Mouse (Mus musculus): ENCODE data around the gene Il20ra. TPM values are rescaled to one million over a fixed set of nuclear protein-coding genes. Genes with fewer than 3 reads are reported as not detected.

Il20ra gene
- polyA plus RNA-seq (2012; rRNA removed) = 0.06 TPM in 1 of 2 replicates, not detected in the other
- 0.10 TPM in 1 of 2 replicates, not detected in the other for polyA plus RNA-seq (2014; fragmentation: Nextera tagmentation; extraction: Ambion mirVana)

- Histone ChIP-seq H3K36me3 (replicated peaks; ENCODE audit: control insufficient read depth, insufficient read depth, low read depth) (no peaks in the 10 kb centered on the region), H3K4me3 (ENCODE audit: insufficient read depth in 1 of 2, low read depth in 2 of 2, low read length in 2 of 2) (peak within 1 kb of the TSS in 1 of 2 experiments; percentile 47; a peak in 2 of 4 replicates), H3K9ac (replicated peaks) (no peak within 1 kb of the TSS; the same call in 1 of the 2 replicates), H3K27ac (no peak within 1 kb of the TSS), H3K4me2 (ENCODE audit: low read depth) (peak within 1 kb of the TSS; percentile 66), H3K4me1 (replicated peaks; ENCODE audit: control insufficient read depth in 2 of 2, insufficient read depth in 2 of 2, low read length in 1 of 2) (peaks cover 0 to 6% of the 10 kb centered on the region in 2 experiments; a peak in 1 of 4 replicates), H3K9me3 (ENCODE audit: control insufficient read depth, low read length) (no peaks in the 10 kb centered on the region), H3K27me3 (ENCODE audit: control insufficient read depth, insufficient read depth, low read length) (no peaks in the 10 kb centered on the region)
- WGBS (ENCODE audit: insufficient replicate concordance) = 2% methylated on average over 29 of the region's 29 CpGs
- DNase-seq (ENCODE audit: low read depth in 3 of 3, low spot score in 3 of 3) (no peak), ATAC-seq (ENCODE audit: insufficient read depth) (no peak)
- no peak for TF ChIP-seq EP300 (IDR thresholded peaks at IDR 0.05; ENCODE audit: low read depth)
- TF ChIP-seq CTCF (IDR thresholded peaks at IDR 0.05; ENCODE audit: low read depth) = peak; percentile 67
Measured at GRCm38 (mm10) chr10:19712421-19712836, at the start of gene Il20ra. TSS of gene Il20ra (plus strand) at chr10:19712570.

GRCm38 (mm10) chr10:19668973-19669372 is 43.4 kb upstream of the Il20ra start:
- no peak for ATAC-seq (ENCODE audit: insufficient read depth)
- no peaks in the 10 kb centered on the region for H3K9me3 ChIP-seq (ENCODE audit: control insufficient read depth, low read length)
- H3K36me3 ChIP-seq (replicated peaks; ENCODE audit: control insufficient read depth, insufficient read depth, low read depth) = no peaks in the 10 kb centered on the region
- 56% methylated on average over 5 of the region's 5 CpGs for WGBS (ENCODE audit: insufficient replicate concordance)
- no peak for TF ChIP-seq EP300 (IDR thresholded peaks at IDR 0.05; ENCODE audit: low read depth)
- no peak for TF ChIP-seq CTCF (IDR thresholded peaks at IDR 0.05; ENCODE audit: low read depth)
- H3K4me1 ChIP-seq (replicated peaks; ENCODE audit: control insufficient read depth in 2 of 2, insufficient read depth in 2 of 2, low read length in 1 of 2) = no peaks in the 10 kb centered on the region
- no peak overlapping the region for H3K4me3 ChIP-seq (ENCODE audit: insufficient read depth in 1 of 2, low read depth in 2 of 2, low read length in 2 of 2)
- no peak overlapping the region for H3K4me2 ChIP-seq (ENCODE audit: low read depth)
- H3K27me3 ChIP-seq (ENCODE audit: control insufficient read depth, insufficient read depth, low read length) = no peaks in the 10 kb centered on the region
- no peak overlapping the region for H3K9ac ChIP-seq (replicated peaks)
- DNase-seq (ENCODE audit: low read depth in 3 of 3, low spot score in 3 of 3) = no peak
- H3K27ac ChIP-seq = no peak overlapping the region

GRCm38 (mm10) chr10:19672015-19672414 is 40.4 kb upstream of the Il20ra start:
- Histone ChIP-seq H3K4me3 (ENCODE audit: insufficient read depth in 1 of 2, low read depth in 2 of 2, low read length in 2 of 2) (no peak overlapping the region), H3K4me2 (ENCODE audit: low read depth) (no peak overlapping the region), H3K9me3 (ENCODE audit: control insufficient read depth, low read length) (no peaks in the 10 kb centered on the region), H3K4me1 (replicated peaks; ENCODE audit: control insufficient read depth in 2 of 2, insufficient read depth in 2 of 2, low read length in 1 of 2) (no peaks in the 10 kb centered on the region), H3K27me3 (ENCODE audit: control insufficient read depth, insufficient read depth, low read length) (no peaks in the 10 kb centered on the region), H3K27ac (no peak overlapping the region), H3K36me3 (replicated peaks; ENCODE audit: control insufficient read depth, insufficient read depth, low read depth) (no peaks in the 10 kb centered on the region), H3K9ac (replicated peaks) (no peak overlapping the region)
- ATAC-seq (ENCODE audit: insufficient read depth) = no peak
- no peak for DNase-seq (ENCODE audit: low read depth in 3 of 3, low spot score in 3 of 3)
- no peak for TF ChIP-seq EP300 (IDR thresholded peaks at IDR 0.05; ENCODE audit: low read depth)
- no peak for TF ChIP-seq CTCF (IDR thresholded peaks at IDR 0.05; ENCODE audit: low read depth)

GRCm38 (mm10) chr10:19673146-19673545 is 39.2 kb upstream of the Il20ra start:
- Histone ChIP-seq H3K4me1 (replicated peaks; ENCODE audit: control insufficient read depth in 2 of 2, insufficient read depth in 2 of 2, low read length in 1 of 2) (no peaks in the 10 kb centered on the region), H3K4me2 (ENCODE audit: low read depth) (no peak overlapping the region)
- 49% methylated on average over 1 of the region's 1 CpGs for WGBS (ENCODE audit: insufficient replicate concordance)

GRCm38 (mm10) chr10:19687686-19688085 is 24.7 kb upstream of the Il20ra start:
- ATAC-seq (ENCODE audit: insufficient read depth) = no peak

More at GRCm38 (mm10) chr10:19673146-19673545, 39.2 kb upstream of the Il20ra start:
- no peak for DNase-seq (ENCODE audit: low read depth in 3 of 3, low spot score in 3 of 3)
- no peak overlapping the region for H3K4me3 ChIP-seq (ENCODE audit: insufficient read depth in 1 of 2, low read depth in 2 of 2, low read length in 2 of 2)
- H3K36me3 ChIP-seq (replicated peaks; ENCODE audit: control insufficient read depth, insufficient read depth, low read depth) = no peaks in the 10 kb centered on the region
- H3K27ac ChIP-seq = no peak overlapping the region
- no peak overlapping the region for H3K9ac ChIP-seq (replicated peaks)
- no peak for ATAC-seq (ENCODE audit: insufficient read depth)
- no peaks in the 10 kb centered on the region for H3K27me3 ChIP-seq (ENCODE audit: control insufficient read depth, insufficient read depth, low read length)
- H3K9me3 ChIP-seq (ENCODE audit: control insufficient read depth, low read length) = no peaks in the 10 kb centered on the region
- TF ChIP-seq CTCF (IDR thresholded peaks at IDR 0.05; ENCODE audit: low read depth) (0 out of 2 replicates have a peak, but pooled peaks have one; percentile 6), EP300 (IDR thresholded peaks at IDR 0.05; ENCODE audit: low read depth) (no peak)

More at GRCm38 (mm10) chr10:19687686-19688085, 24.7 kb upstream of the Il20ra start:
- Histone ChIP-seq H3K27me3 (ENCODE audit: control insufficient read depth, insufficient read depth, low read length) (no peaks in the 10 kb centered on the region), H3K9ac (replicated peaks) (no peak overlapping the region), H3K4me2 (ENCODE audit: low read depth) (no peak overlapping the region), H3K4me3 (ENCODE audit: insufficient read depth in 1 of 2, low read depth in 2 of 2, low read length in 2 of 2) (no peak overlapping the region), H3K9me3 (ENCODE audit: control insufficient read depth, low read length) (no peaks in the 10 kb centered on the region; the same call in 1 of the 2 replicates), H3K36me3 (replicated peaks; ENCODE audit: control insufficient read depth, insufficient read depth, low read depth) (no peaks in the 10 kb centered on the region), H3K4me1 (replicated peaks; ENCODE audit: control insufficient read depth in 2 of 2, insufficient read depth in 2 of 2, low read length in 1 of 2) (peaks cover 0 to 9% of the 10 kb centered on the region in 2 experiments; a peak in 2 of 4 replicates), H3K27ac (no peak overlapping the region)
- 63% methylated on average over 3 of the region's 3 CpGs for WGBS (ENCODE audit: insufficient replicate concordance)
- no peak for DNase-seq (ENCODE audit: low read depth in 3 of 3, low spot score in 3 of 3)
- no peak for TF ChIP-seq EP300 (IDR thresholded peaks at IDR 0.05; ENCODE audit: low read depth)
- TF ChIP-seq CTCF (IDR thresholded peaks at IDR 0.05; ENCODE audit: low read depth) = no peak

All from liver, embryonic 14.5 days (tissue).